Mouse (Mus musculus): ENCODE data around the gene Arpc5l. TPM values are rescaled to one million over a fixed set of nuclear protein-coding genes. Genes with fewer than 3 reads are reported as not detected.

The Arpc5l gene
- polyA plus RNA-seq, 1 experiment: 23.5 TPM

DNA sequence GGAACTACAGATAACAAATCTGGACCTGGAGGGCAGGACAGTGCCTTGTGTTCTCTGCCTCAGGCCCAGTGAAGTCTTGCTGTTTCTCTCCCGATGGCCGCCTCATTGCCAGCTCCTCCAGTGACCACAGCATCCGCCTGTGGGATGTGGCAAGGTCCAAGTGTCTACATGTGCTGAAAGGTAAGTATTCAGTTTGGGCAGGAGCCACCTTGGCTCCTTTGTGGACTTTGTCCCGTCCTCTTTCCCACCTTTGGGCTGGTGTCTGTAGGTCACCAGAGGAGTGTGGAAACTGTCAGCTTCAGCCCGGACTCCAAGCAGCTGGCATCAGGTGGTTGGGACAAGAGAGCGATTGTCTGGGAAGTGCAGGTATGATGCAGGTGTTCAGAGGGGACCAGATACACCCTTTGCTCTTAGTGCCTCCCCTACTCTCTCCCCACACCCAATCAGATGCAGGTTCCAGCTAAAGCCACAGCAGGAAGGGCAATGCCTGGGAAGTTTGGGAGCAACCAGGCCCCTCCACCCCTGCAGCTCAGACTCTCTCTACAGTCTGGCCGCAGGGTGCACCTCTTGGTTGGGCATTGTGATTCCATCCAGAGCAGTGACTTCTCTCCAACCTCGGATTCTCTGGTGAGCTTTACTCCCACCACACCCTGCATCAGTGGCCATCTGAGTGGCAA lies 5.1 kb upstream of the Arpc5l start:
- TF ChIP-seq POLR2A (IDR thresholded peaks at IDR 0.05; ENCODE audit: low read depth, low read length) (no peak), CTCF (IDR thresholded peaks at IDR 0.05; ENCODE audit: extremely low read depth, insufficient read length, insufficient replicate concordance, low read depth, low read length) (no peak)
- 40% methylated on average over 8 of the region's 8 CpGs for WGBS
- H3K36me3 ChIP-seq (ENCODE audit: control insufficient read depth, insufficient read depth, low read length): peaks cover 27% of the 10 kb centered on the region

DNA sequence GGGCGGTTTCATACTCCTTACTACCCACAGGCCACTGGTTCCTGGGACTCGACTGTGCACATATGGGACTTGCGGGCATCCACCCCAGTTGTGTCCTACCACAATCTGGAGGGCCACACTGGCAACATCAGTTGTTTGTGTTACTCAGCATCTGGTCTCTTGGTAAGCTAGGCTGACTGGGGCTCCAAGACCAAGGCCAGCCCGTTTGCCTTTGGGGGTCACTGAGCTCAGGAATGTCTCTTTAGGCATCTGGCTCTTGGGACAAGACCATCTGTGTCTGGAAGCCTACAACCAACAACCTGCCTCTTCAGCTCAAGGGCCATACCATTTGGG lies 4.6 kb upstream of the Arpc5l start:
- Histone ChIP-seq H3K27me3 (ENCODE audit: control insufficient read depth, insufficient read depth, low read length) (no peaks in the 10 kb centered on the region), H3K4me1 (ENCODE audit: control insufficient read depth, insufficient read depth, insufficient read length, low read length) (peaks cover 22% of the 10 kb centered on the region), H3K4me3 (ENCODE audit: low read depth, low read length) (no peak overlapping the region), H3K27ac (ENCODE audit: insufficient read depth, low read depth, low read length) (no peak overlapping the region), H3K36me3 (ENCODE audit: control insufficient read depth, insufficient read depth, low read length) (peaks cover 27% of the 10 kb centered on the region)
- WGBS: 72% methylated on average over 4 of the region's 4 CpGs
- no peak for TF ChIP-seq POLR2A (IDR thresholded peaks at IDR 0.05; ENCODE audit: low read depth, low read length)

More for the DNA sequence above, 5.1 kb upstream of the Arpc5l start:
- H3K4me3 ChIP-seq (ENCODE audit: low read depth, low read length): no peak overlapping the region
- H3K4me1 ChIP-seq (ENCODE audit: control insufficient read depth, insufficient read depth, insufficient read length, low read length): peaks cover 22% of the 10 kb centered on the region
- no peaks in the 10 kb centered on the region for H3K27me3 ChIP-seq (ENCODE audit: control insufficient read depth, insufficient read depth, low read length)
- H3K27ac ChIP-seq (ENCODE audit: insufficient read depth, low read depth, low read length): no peak overlapping the region

DNA sequence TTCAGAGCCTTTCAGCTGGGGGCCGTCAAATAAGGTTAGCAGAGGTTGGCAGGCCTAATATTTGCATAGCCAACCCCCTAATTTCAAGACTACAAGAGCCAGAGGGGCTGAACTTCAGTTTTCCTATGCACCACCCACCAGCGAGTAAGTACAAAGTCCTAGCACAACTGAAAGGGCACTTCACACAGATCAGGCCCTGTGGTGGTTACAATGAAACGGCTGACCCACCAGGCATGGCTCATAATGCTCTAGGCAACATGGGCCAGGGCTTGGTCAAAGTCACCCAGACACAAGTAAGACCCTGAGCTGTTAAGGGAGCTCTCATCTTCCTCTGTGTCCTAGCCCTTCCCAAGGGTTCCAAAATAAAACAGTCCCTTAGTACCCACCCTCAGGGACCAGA lies 3.3 kb upstream of the Arpc5l start:
- TF ChIP-seq POLR2A (IDR thresholded peaks at IDR 0.05; ENCODE audit: low read depth, low read length) (no peak), CTCF (IDR thresholded peaks at IDR 0.05; ENCODE audit: extremely low read depth, insufficient read length, insufficient replicate concordance, low read depth, low read length) (no peak)
- no peak overlapping the region for H3K27ac ChIP-seq (ENCODE audit: insufficient read depth, low read depth, low read length)
- no peak overlapping the region for H3K4me3 ChIP-seq (ENCODE audit: low read depth, low read length)
- peaks cover 27% of the 10 kb centered on the region for H3K36me3 ChIP-seq (ENCODE audit: control insufficient read depth, insufficient read depth, low read length)
- no peaks in the 10 kb centered on the region for H3K27me3 ChIP-seq (ENCODE audit: control insufficient read depth, insufficient read depth, low read length)
- peaks cover 22% of the 10 kb centered on the region for H3K4me1 ChIP-seq (ENCODE audit: control insufficient read depth, insufficient read depth, insufficient read length, low read length)
- WGBS: 46% methylated on average over 3 of the region's 3 CpGs

DNA sequence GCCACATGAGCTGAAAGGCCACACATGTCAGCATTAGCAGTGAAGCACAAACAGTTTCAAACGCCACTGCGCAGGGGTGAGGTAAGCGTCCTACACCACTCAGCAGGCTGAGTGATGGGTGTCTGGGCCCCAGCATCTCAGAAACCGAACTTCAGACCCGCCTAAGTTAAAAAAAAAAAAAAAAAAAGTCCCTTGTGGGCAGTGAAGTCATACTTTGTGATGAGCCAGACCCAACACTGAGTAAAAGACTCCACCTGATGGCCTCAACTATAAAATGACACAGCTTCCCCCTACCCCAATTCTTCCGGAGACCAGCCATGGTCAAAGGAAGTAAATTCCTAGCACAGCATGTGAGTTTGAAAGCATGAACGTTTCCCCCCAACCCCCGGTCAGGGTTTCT lies 2.0 kb upstream of the Arpc5l start:
- Histone ChIP-seq H3K36me3 (ENCODE audit: control insufficient read depth, insufficient read depth, low read length) (peaks cover 27% of the 10 kb centered on the region), H3K4me3 (ENCODE audit: low read depth, low read length) (peak overlapping the region; percentile 25; the same call in 1 of the 2 replicates), H3K4me1 (ENCODE audit: control insufficient read depth, insufficient read depth, insufficient read length, low read length) (peaks cover 17% of the 10 kb centered on the region), H3K27ac (ENCODE audit: insufficient read depth, low read depth, low read length) (no peak overlapping the region), H3K27me3 (ENCODE audit: control insufficient read depth, insufficient read depth, low read length) (no peaks in the 10 kb centered on the region)
- 22% methylated on average over 8 of the region's 8 CpGs for WGBS
- TF ChIP-seq POLR2A (IDR thresholded peaks at IDR 0.05; ENCODE audit: low read depth, low read length) (no peak), CTCF (IDR thresholded peaks at IDR 0.05; ENCODE audit: extremely low read depth, insufficient read length, insufficient replicate concordance, low read depth, low read length) (no peak)

DNA sequence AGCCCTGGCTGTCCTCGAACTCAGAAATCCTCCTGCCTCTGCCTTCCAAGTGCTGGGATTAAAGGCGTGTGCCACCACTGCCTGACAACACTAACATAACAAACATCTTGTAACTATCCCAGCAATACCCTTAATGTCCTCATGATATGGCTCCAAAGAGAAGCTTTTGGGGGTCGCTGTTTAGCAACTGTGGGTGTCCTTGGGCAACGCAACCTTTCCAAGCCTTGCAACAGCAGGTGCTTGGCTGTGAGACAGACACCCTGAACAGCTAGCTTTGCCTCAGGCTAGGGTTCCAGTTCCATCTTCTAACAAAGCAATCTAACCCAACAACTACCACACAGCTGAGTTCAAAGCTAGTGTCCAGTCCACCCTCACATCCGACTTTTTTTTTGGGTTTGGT lies 1.6 kb upstream of the Arpc5l start:
- TF ChIP-seq CTCF (IDR thresholded peaks at IDR 0.05; ENCODE audit: extremely low read depth, insufficient read length, insufficient replicate concordance, low read depth, low read length) (no peak), POLR2A (IDR thresholded peaks at IDR 0.05; ENCODE audit: low read depth, low read length) (no peak)
- peak overlapping the region; percentile 25 for H3K4me3 ChIP-seq (ENCODE audit: low read depth, low read length)
- no peak overlapping the region for H3K27ac ChIP-seq (ENCODE audit: insufficient read depth, low read depth, low read length)
- peaks cover 27% of the 10 kb centered on the region for H3K36me3 ChIP-seq (ENCODE audit: control insufficient read depth, insufficient read depth, low read length)
- 41% methylated on average over 5 of the region's 5 CpGs for WGBS
- H3K4me1 ChIP-seq (ENCODE audit: control insufficient read depth, insufficient read depth, insufficient read length, low read length): peaks cover 17% of the 10 kb centered on the region
- H3K27me3 ChIP-seq (ENCODE audit: control insufficient read depth, insufficient read depth, low read length): no peaks in the 10 kb centered on the region

DNA sequence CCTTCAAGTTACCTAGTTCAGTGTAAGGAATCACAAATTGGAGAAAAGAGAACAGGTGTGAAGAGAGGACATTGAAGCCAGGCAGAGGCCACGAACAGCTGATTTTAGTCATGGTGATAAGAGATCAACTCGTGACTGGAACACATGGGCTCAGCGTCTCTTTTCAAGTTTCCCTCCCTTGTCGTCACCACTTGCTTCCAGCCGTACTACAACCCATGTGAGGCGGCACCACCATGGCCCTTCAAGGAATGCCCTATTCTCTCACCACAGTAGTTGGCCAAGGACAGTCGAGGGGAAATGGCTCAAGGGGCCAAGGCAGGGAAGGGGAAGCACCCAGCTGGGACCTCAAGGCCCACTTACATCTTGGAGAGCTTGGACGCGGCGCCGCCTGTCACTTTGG lies 776 bp upstream of the Arpc5l start:
- H3K4me1 ChIP-seq (ENCODE audit: control insufficient read depth, insufficient read depth, insufficient read length, low read length): peaks cover 16% of the 10 kb centered on the region
- TF ChIP-seq POLR2A (IDR thresholded peaks at IDR 0.05; ENCODE audit: low read depth, low read length): no peak
- TF ChIP-seq CTCF (IDR thresholded peaks at IDR 0.05; ENCODE audit: extremely low read depth, insufficient read length, insufficient replicate concordance, low read depth, low read length): no peak
- no peak overlapping the region for H3K27ac ChIP-seq (ENCODE audit: insufficient read depth, low read depth, low read length)
- no peaks in the 10 kb centered on the region for H3K27me3 ChIP-seq (ENCODE audit: control insufficient read depth, insufficient read depth, low read length)
- H3K36me3 ChIP-seq (ENCODE audit: control insufficient read depth, insufficient read depth, low read length): peaks cover 27% of the 10 kb centered on the region
- H3K4me3 ChIP-seq (ENCODE audit: low read depth, low read length): peak overlapping the region; percentile 98
- WGBS: under 1% methylated on average over 11 of the region's 11 CpGs

DNA sequence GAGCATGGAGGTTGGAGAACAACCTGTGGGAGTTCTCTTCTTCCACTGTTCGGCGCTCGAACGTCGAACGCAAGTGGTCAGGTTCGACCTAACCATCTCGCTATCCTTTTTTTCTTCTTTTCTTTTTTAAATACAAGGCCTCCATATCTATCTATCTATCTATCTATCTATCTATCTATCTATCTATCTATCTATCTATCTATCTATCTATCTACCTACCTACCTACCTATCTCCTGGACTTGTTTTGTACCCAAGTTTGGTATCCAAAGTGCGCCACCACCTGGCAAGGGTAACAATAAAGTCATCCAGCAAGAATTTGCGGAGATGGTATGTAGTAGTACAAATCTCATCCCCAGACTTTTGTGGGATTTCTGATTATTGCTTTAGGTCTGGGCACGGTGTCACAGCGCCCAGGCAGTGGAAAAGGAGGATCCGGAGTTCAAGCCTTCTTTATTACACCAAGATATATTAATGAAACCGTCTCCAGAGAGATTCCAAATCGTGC lies 479 bp downstream of the Arpc5l start, which contains the start of gene Rpl35:
Rpl35 (minus strand) TSS at position 51 of the 506 bp plus-strand sequence.
- peaks cover 25% of the 10 kb centered on the region for H3K36me3 ChIP-seq (ENCODE audit: control insufficient read depth, insufficient read depth, low read length)
- no peak for TF ChIP-seq POLR2A (IDR thresholded peaks at IDR 0.05; ENCODE audit: low read depth, low read length)
- no peak for TF ChIP-seq CTCF (IDR thresholded peaks at IDR 0.05; ENCODE audit: extremely low read depth, insufficient read length, insufficient replicate concordance, low read depth, low read length)
- H3K4me1 ChIP-seq (ENCODE audit: control insufficient read depth, insufficient read depth, insufficient read length, low read length): peaks cover 12% of the 10 kb centered on the region; the same call in 1 of the 2 replicates
- H3K4me3 ChIP-seq (ENCODE audit: low read depth, low read length): peak within 1 kb of the TSS; percentile 98
- H3K27me3 ChIP-seq (ENCODE audit: control insufficient read depth, insufficient read depth, low read length): no peaks in the 10 kb centered on the region
- 4% methylated on average over 15 of the region's 15 CpGs for WGBS
- peak within 1 kb of the TSS; percentile 69 for H3K27ac ChIP-seq (ENCODE audit: insufficient read depth, low read depth, low read length)

Measured in small intestine, adult 2 months (tissue).